Comparison of ENCODE assay signal across 8 mouse cellular contexts in genomic region chr11:117357916-117358639, GRCm38 (mm10).
DNase-seq lines count a peak whose midpoint lies in the region; ATAC-seq and TF ChIP-seq lines count a peak whose summit lies in the region.

No protein-coding gene starts in this region.

- in situ Hi-C loops in Patski (cut with MboI; ENCODE audit: low pct_unique_long_range_greater_than_20kb), result loop anchor here (5.0 to 25.0 kb wide), 5 partner anchors 46 to 446 kb away; partner anchors contain the start of gene Mgat5b

- peaks cover 65% of the 10 kb centered on the region for H3K36me3 ChIP-seq in hindbrain, embryonic 15.5 days

- H3K9ac ChIP-seq in hindbrain, embryonic 15.5 days, result no peak overlapping the region

- TF ChIP-seq CTCF in Patski (IDR thresholded peaks at IDR 0.05), result no peak

- CTCF ChIA-PET in Patski (lab: Charles Lee), result interaction anchor here (0.8 to 4.7 kb wide), 17 partner anchors 8 to 317 kb away, joined by 3 to 54 read pairs (median 4); no protein-coding TSS in a partner anchor

- no peaks in the 10 kb centered on the region for H3K27me3 ChIP-seq in Patski
- H3K27me3 ChIP-seq in hindbrain, embryonic 15.5 days, result no peaks in the 10 kb centered on the region

- POLR2A ChIA-PET in Patski (lab: Charles Lee), result interaction anchor here (0.7 to 0.8 kb wide), 2 partner anchors 9 to 14 kb away, joined by 3 read pairs; no protein-coding TSS in a partner anchor

- H3K4me2 ChIP-seq in hindbrain, embryonic 15.5 days, result no peak overlapping the region

- no peak overlapping the region for H3K27ac ChIP-seq in hindbrain, embryonic 15.5 days (replicated peaks)

- DNase-seq in Patski (ENCODE audit: low read depth, low spot score), result peak; percentile 89
- DNase-seq in cerebellum, postnatal 10 days, result peak; percentile 97 to 99
- DNase-seq in frontal cortex, postnatal 14 days (ENCODE audit: low spot score in 2 of 2), result peak; percentile 84 to 95
- peak; percentile 85 to 86 for DNase-seq in layer of hippocampus, postnatal 36 days
- peak; percentile 94 for DNase-seq in lung, postnatal 25 days (ENCODE audit: low spot score)
- peak; percentile 93 for DNase-seq in retina, postnatal 7 days (ENCODE audit: low read depth, low spot score)
- DNase-seq in urinary bladder, adult 18-20 months (ENCODE audit: low spot score in 2 of 2), result peak; percentile 81 to 84

- no peaks in the 10 kb centered on the region; the same call in 1 of the 2 replicates for H3K4me1 ChIP-seq in hindbrain, embryonic 15.5 days (replicated peaks)

- no peaks in the 10 kb centered on the region for H3K9me3 ChIP-seq in hindbrain, embryonic 15.5 days

- no peak overlapping the region for H3K4me3 ChIP-seq in hindbrain, embryonic 15.5 days

- 37% methylated on average over 8 of the region's 8 CpGs for WGBS in hindbrain, embryonic 15.5 days

- ATAC-seq in Patski, result peak; percentile 11
- ATAC-seq in hindbrain, embryonic 15.5 days (ENCODE audit: low FRiP score, low read depth), result peak; percentile 85
